Mouse (Mus musculus) left cerebral cortex, adult 2 months (tissue): ENCODE measurements around the gene Tmem174. TPM values are rescaled to one million over a fixed set of nuclear protein-coding genes. Genes with fewer than 3 reads are reported as not detected.
A peak's percentile ranks its signal among the peaks of the same experiment; 100 is the strongest.

ENCODE experiments used
- DNase-seq, 2 experiments: peaks; one replicate each; pipeline ENCODE4 v3.0.0; 2021 to 2022; ENCODE audit warnings: low spot score in 2 of 2, mixed read lengths in 1 of 2; ENCODE audit errors: extremely low spot score in 1 of 2
- H3K27ac ChIP-seq: fragments of 200-600 bp; 2 replicates; pipeline ENCODE4 v1.8.1; 2022
- H3K4me3 ChIP-seq: fragments of 200-600 bp; 2 replicates; pipeline ENCODE4 v1.8.1; 2022
- CTCF ChIP-seq: fragments of 200-600 bp; IDR thresholded peaks from 2 replicates; pipeline ENCODE4 v1.8.1; 2022; ENCODE audit warnings: antibody characterized with exemption, mild to moderate bottlenecking, moderate library complexity
- intact Hi-C: fragments of 180-260 bp; cut with DNase I; formaldehyde crosslinking; loops from one replicate; pipeline ENCODE4 v1.15.1; 2025
- total RNA-seq, 2 experiments: library from RNA; stranded (reverse); gene quantifications; 2 replicates each; pipeline ENCODE4 v1.2.3; 2021

The Tmem174 gene
- total RNA-seq, 2 experiments from 2014 or later: 0.14 TPM; not detected in 1

- H3K4me3 ChIP-seq: no peak overlapping the region
- no peak for DNase-seq
- intact Hi-C loops: no loop called here
- no peak for TF ChIP-seq CTCF
- H3K27ac ChIP-seq: no peak overlapping the region
Measured at GRCm38 (mm10) chr13:98626736-98627135, 10.5 kb downstream of the Tmem174 start.

- Histone ChIP-seq H3K4me3 (no peak overlapping the region), H3K27ac (no peak overlapping the region)
- no peak for TF ChIP-seq CTCF
- no peak for DNase-seq
- intact Hi-C loops: no loop called here
Measured at GRCm38 (mm10) chr13:98624506-98624905, 12.7 kb downstream of the Tmem174 start.

- intact Hi-C loops: no loop called here
- no peak overlapping the region for H3K4me3 ChIP-seq
- TF ChIP-seq CTCF: no peak
- H3K27ac ChIP-seq: no peak overlapping the region
- DNase-seq: no peak
Measured at GRCm38 (mm10) chr13:98622881-98623549, 14.2 kb downstream of the Tmem174 start.

- DNase-seq: no peak
- no peak for TF ChIP-seq CTCF
- H3K4me3 ChIP-seq: no peak overlapping the region
- H3K27ac ChIP-seq: no peak overlapping the region
- intact Hi-C loops: no loop called here
Measured at GRCm38 (mm10) chr13:98617429-98618067, 19.7 kb downstream of the Tmem174 start.

GRCm38 (mm10) chr13:98607885-98608477 is 29.2 kb downstream of the Tmem174 start:
- peak; percentile 6; the same call in 1 of the 2 replicates for TF ChIP-seq CTCF
- Histone ChIP-seq H3K27ac (no peak overlapping the region), H3K4me3 (no peak overlapping the region)
- no peak for DNase-seq
- intact Hi-C loops: no loop called here

- no peak for DNase-seq
- intact Hi-C loops: no loop called here
- TF ChIP-seq CTCF: no peak
- Histone ChIP-seq H3K4me3 (no peak overlapping the region), H3K27ac (no peak overlapping the region)
Measured at GRCm38 (mm10) chr13:98603799-98604198, 33.4 kb downstream of the Tmem174 start.

GRCm38 (mm10) chr13:98596746-98597145 is 40.5 kb downstream of the Tmem174 start:
- intact Hi-C loops: no loop called here
- H3K4me3 ChIP-seq: no peak overlapping the region
- peak; percentile 54 for TF ChIP-seq CTCF
- no peak for DNase-seq
- no peak overlapping the region for H3K27ac ChIP-seq

- intact Hi-C loops: no loop called here
- TF ChIP-seq CTCF: no peak
- Histone ChIP-seq H3K4me3 (no peak overlapping the region), H3K27ac (no peak overlapping the region)
- DNase-seq: no peak
Measured at GRCm38 (mm10) chr13:98594726-98595141, 42.5 kb downstream of the Tmem174 start.

GRCm38 (mm10) chr13:98593938-98594539 is 43.2 kb downstream of the Tmem174 start:
- H3K27ac ChIP-seq: no peak overlapping the region
- intact Hi-C loops: no loop called here
- no peak for DNase-seq
- H3K4me3 ChIP-seq: no peak overlapping the region
- no peak for TF ChIP-seq CTCF

GRCm38 (mm10) chr13:98591406-98591805 is 45.8 kb downstream of the Tmem174 start:
- H3K4me3 ChIP-seq: no peak overlapping the region
- DNase-seq: no peak
- no peak for TF ChIP-seq CTCF
- no peak overlapping the region for H3K27ac ChIP-seq
- intact Hi-C loops: no loop called here

- intact Hi-C loops: no loop called here
- Histone ChIP-seq H3K27ac (no peak overlapping the region), H3K4me3 (no peak overlapping the region)
- no peak for DNase-seq
- TF ChIP-seq CTCF: no peak
Measured at GRCm38 (mm10) chr13:98590693-98591389, 46.4 kb downstream of the Tmem174 start.

GRCm38 (mm10) chr13:98589572-98589971 is 47.6 kb downstream of the Tmem174 start:
- TF ChIP-seq CTCF: no peak
- intact Hi-C loops: loop anchor here (5.0 kb wide), 3 partner anchors 87 to 237 kb away; partner anchors contain the start of gene Foxd1

More at GRCm38 (mm10) chr13:98589572-98589971, 47.6 kb downstream of the Tmem174 start:
- no peak for DNase-seq
- H3K27ac ChIP-seq: no peak overlapping the region
- no peak overlapping the region for H3K4me3 ChIP-seq
